Mouse (Mus musculus): ENCODE measurements around the gene Kcnn4. TPM values are rescaled to one million over a fixed set of nuclear protein-coding genes. Genes with fewer than 3 reads are reported as not detected.

The Kcnn4 gene
- polyA plus RNA-seq, 1 experiment from 2014 or later = not detected

GRCm38 (mm10) chr7:24376456-24376855 lies 6.4 kb downstream of the Kcnn4 start:
- ATAC-seq = no peak
- ChIA-PET CTCF (interaction anchor here (1.4 kb wide), 1 partner anchor 11 kb away, joined by 3 read pairs; no protein-coding TSS in a partner anchor), POLR2A (no interaction called here)
- in situ Hi-C loops (cut with MboI; ENCODE audit: low pct_unique_long_range_greater_than_20kb) = no loop called here
- H3K27me3 ChIP-seq = no peaks in the 10 kb centered on the region
- no peak for DNase-seq (ENCODE audit: low read depth, low spot score)
- TF ChIP-seq CTCF (IDR thresholded peaks at IDR 0.05) = no peak

GRCm38 (mm10) chr7:24377091-24377865 lies 7.2 kb downstream of the Kcnn4 start:
- in situ Hi-C loops (cut with MboI; ENCODE audit: low pct_unique_long_range_greater_than_20kb) = no loop called here
- DNase-seq (ENCODE audit: low read depth, low spot score) (no peak), ATAC-seq (no peak)
- ChIA-PET CTCF (interaction anchor here (1.0 to 1.4 kb wide), 2 partner anchors 12 to 14 kb away, joined by 3 to 4 read pairs; no protein-coding TSS in a partner anchor), POLR2A (no interaction called here)
- no peaks in the 10 kb centered on the region for H3K27me3 ChIP-seq
- TF ChIP-seq CTCF (IDR thresholded peaks at IDR 0.05) = no peak

GRCm38 (mm10) chr7:24378049-24378701 lies 8.1 kb downstream of the Kcnn4 start:
- CTCF ChIA-PET = interaction anchor here (1.0 kb wide), 1 partner anchor 14 kb away, joined by 4 read pairs; no protein-coding TSS in a partner anchor
- in situ Hi-C loops (cut with MboI; ENCODE audit: low pct_unique_long_range_greater_than_20kb) = no loop called here
- ATAC-seq (no peak), DNase-seq (ENCODE audit: low read depth, low spot score) (no peak)
- no peaks in the 10 kb centered on the region for H3K27me3 ChIP-seq
- TF ChIP-seq CTCF (IDR thresholded peaks at IDR 0.05) = no peak
- POLR2A ChIA-PET = no interaction called here

GRCm38 (mm10) chr7:24379934-24380333 lies 9.9 kb downstream of the Kcnn4 start:
- no peak for TF ChIP-seq CTCF (IDR thresholded peaks at IDR 0.05)
- no peak for DNase-seq (ENCODE audit: low read depth, low spot score)
- no peak for ATAC-seq
- no peaks in the 10 kb centered on the region for H3K27me3 ChIP-seq
- ChIA-PET CTCF (no interaction called here), POLR2A (no interaction called here)
- in situ Hi-C loops (cut with MboI; ENCODE audit: low pct_unique_long_range_greater_than_20kb) = no loop called here

- no peak for TF ChIP-seq CTCF (IDR thresholded peaks at IDR 0.05)
- POLR2A ChIA-PET = no interaction called here
- ATAC-seq (no peak), DNase-seq (ENCODE audit: low read depth, low spot score) (no peak)
- in situ Hi-C loops (cut with MboI; ENCODE audit: low pct_unique_long_range_greater_than_20kb) = no loop called here
- CTCF ChIA-PET = no interaction called here
- H3K27me3 ChIP-seq = no peaks in the 10 kb centered on the region
These were observed 10.3 kb downstream of the Kcnn4 start for GRCm38 (mm10) chr7:24380370-24380769.

- in situ Hi-C loops (cut with MboI; ENCODE audit: low pct_unique_long_range_greater_than_20kb) = no loop called here
- POLR2A ChIA-PET = no interaction called here
These were observed 12.8 kb downstream of the Kcnn4 start for GRCm38 (mm10) chr7:24382730-24383372.

GRCm38 (mm10) chr7:24384070-24384469 lies 14.0 kb downstream of the Kcnn4 start:
- no peak for ATAC-seq
- CTCF ChIA-PET = interaction anchor here (0.9 to 3.3 kb wide), 7 partner anchors 11 to 49 kb away, joined by 3 to 26 read pairs (median 5); partner anchors contain the start of gene Smg9
- no peak for TF ChIP-seq CTCF (IDR thresholded peaks at IDR 0.05)
- POLR2A ChIA-PET = interaction anchor here (1.4 kb wide), 1 partner anchor 19 kb away, joined by 4 read pairs; no protein-coding TSS in a partner anchor
- H3K27me3 ChIP-seq = no peaks in the 10 kb centered on the region
- in situ Hi-C loops (cut with MboI; ENCODE audit: low pct_unique_long_range_greater_than_20kb) = no loop called here
- DNase-seq (ENCODE audit: low read depth, low spot score) = no peak

More at GRCm38 (mm10) chr7:24382730-24383372, 12.8 kb downstream of the Kcnn4 start:
- ATAC-seq (no peak), DNase-seq (ENCODE audit: low read depth, low spot score) (no peak)
- H3K27me3 ChIP-seq = no peaks in the 10 kb centered on the region
- TF ChIP-seq CTCF (IDR thresholded peaks at IDR 0.05) = no peak
- CTCF ChIA-PET = interaction anchor here (2.6 to 3.3 kb wide), 2 partner anchors 18 to 24 kb away, joined by 15 to 26 read pairs; no protein-coding TSS in a partner anchor

- DNase-seq (ENCODE audit: low read depth, low spot score) = no peak
- TF ChIP-seq CTCF (IDR thresholded peaks at IDR 0.05) = no peak
These were observed 14.8 kb downstream of the Kcnn4 start for GRCm38 (mm10) chr7:24384827-24385226.

GRCm38 (mm10) chr7:24387059-24387556 lies 17.0 kb downstream of the Kcnn4 start:
- in situ Hi-C loops (cut with MboI; ENCODE audit: low pct_unique_long_range_greater_than_20kb) = no loop called here
- POLR2A ChIA-PET = interaction anchor here (0.6 to 1.5 kb wide), 3 partner anchors 10 to 272 kb away, joined by 3 to 4 read pairs (median 3); partner anchors contain the start of gene Smg9
- TF ChIP-seq CTCF (IDR thresholded peaks at IDR 0.05) = no peak
- DNase-seq (ENCODE audit: low read depth, low spot score) (peak; percentile 80), ATAC-seq (peak; percentile 99)
- no peaks in the 10 kb centered on the region for H3K27me3 ChIP-seq
- CTCF ChIA-PET = interaction anchor here (1.4 kb wide), 1 partner anchor 20 kb away, joined by 4 read pairs; no protein-coding TSS in a partner anchor

More at GRCm38 (mm10) chr7:24384827-24385226, 14.8 kb downstream of the Kcnn4 start:
- ChIA-PET POLR2A (interaction anchor here (0.7 to 1.4 kb wide), 2 partner anchors 19 to 304 kb away, joined by 3 to 4 read pairs; no protein-coding TSS in a partner anchor), CTCF (interaction anchor here (0.9 to 3.3 kb wide), 8 partner anchors 11 to 49 kb away, joined by 3 to 26 read pairs (median 6); partner anchors contain the start of gene Smg9)
- no peaks in the 10 kb centered on the region for H3K27me3 ChIP-seq
- in situ Hi-C loops (cut with MboI; ENCODE audit: low pct_unique_long_range_greater_than_20kb) = no loop called here
- ATAC-seq = peak; percentile 13
